Mouse (Mus musculus) gastrocnemius, postnatal 36 days (tissue): Measurements from ENCODE around the gene Hmgcs2. TPM values are rescaled to one million over a fixed set of nuclear protein-coding genes. Genes with fewer than 3 reads are reported as not detected.

ENCODE experiments used
- total RNA-seq, 2 experiments: library from RNA; stranded (reverse); gene quantifications; 2 replicates each; pipeline ENCODE4 v1.2.3; 2021

The Hmgcs2 gene
- total RNA-seq, 2 experiments from 2014 or later, result 0.97 to 1.4 TPM

Other genes starting within 250 kb of the Hmgcs2 start
- gene Adam30, start 119.8 kb upstream of the Hmgcs2 start, total RNA-seq, result not detected
- not detected for gene Reg4, start 58.3 kb upstream of the Hmgcs2 start, total RNA-seq
- gene Phgdh, start 59.6 kb downstream of the Hmgcs2 start, total RNA-seq, result 1 to 10 TPM; 2.3 to 2.9 TPM
- gene Zfp697, start 102.0 kb downstream of the Hmgcs2 start, total RNA-seq, result under 1 TPM; 0.37 to 0.46 TPM
- gene Gm4450, start 176.7 kb downstream of the Hmgcs2 start, total RNA-seq, result not detected
- not detected for gene Hsd3b4, start 230.1 kb downstream of the Hmgcs2 start, total RNA-seq